Mouse (Mus musculus) MEL (cell line): ENCODE results near the gene Olfr1428.

ENCODE experiments used
- CTCF ChIP-seq, 3 experiments: IDR thresholded peaks in 2 of 3; conservative IDR thresholded peaks in 1 of 3; 2 replicates each; pipeline ENCODE4 v1.5.1; 2011 to 2012; ENCODE audit warnings: low read length in 3 of 3, low read depth in 2 of 3, mild to moderate bottlenecking in 2 of 3, improper control_type of control experiment in 1 of 3, inconsistent platforms in 1 of 3, mixed read lengths in 1 of 3, moderate library complexity in 1 of 3; ENCODE audit not compliant: control insufficient read depth in 1 of 3, insufficient read depth in 1 of 3, poor library complexity in 1 of 3, severe bottlenecking in 1 of 3
- EP300 ChIP-seq, 2 experiments: IDR thresholded peaks; 2 replicates each; pipeline ENCODE4 v1.6.1; 2011; ENCODE audit warnings: improper control_type of control experiment in 2 of 2, low read length in 2 of 2, low read depth in 1 of 2, mild to moderate bottlenecking in 1 of 2
- MAX ChIP-seq: IDR thresholded peaks from 2 replicates; pipeline ENCODE4 v1.6.1; 2011; ENCODE audit warnings: low read length, improper control_type of control experiment
- MEF2A ChIP-seq: IDR thresholded peaks from 2 replicates; pipeline ENCODE4 v1.6.1; 2014; ENCODE audit warnings: low read depth, mild to moderate bottlenecking, inconsistent platforms, low read length, improper control_type of control experiment; ENCODE audit not compliant: poor library complexity, insufficient replicate concordance, severe bottlenecking; ENCODE audit errors: extremely low read depth
- MYB ChIP-seq: IDR thresholded peaks from 2 replicates; pipeline ENCODE4 v1.6.1; 2011; ENCODE audit warnings: mild to moderate bottlenecking, low read depth, low read length, improper control_type of control experiment
- POLR2A ChIP-seq, 2 experiments: IDR thresholded peaks; 2 replicates each; pipeline ENCODE4 v1.6.1; 2011 to 2012; ENCODE audit warnings: low read length in 2 of 2, mild to moderate bottlenecking in 2 of 2, control low read depth in 1 of 2, improper control_type of control experiment in 1 of 2, low read depth in 1 of 2, moderate library complexity in 1 of 2; ENCODE audit not compliant: control insufficient read depth in 1 of 2, insufficient read depth in 1 of 2, poor library complexity in 1 of 2
- POLR2AphosphoS2 ChIP-seq: IDR thresholded peaks from 2 replicates; pipeline ENCODE4 v1.6.1; 2011; ENCODE audit warnings: low read length, improper control_type of control experiment
- POLR2AphosphoS5 ChIP-seq: IDR thresholded peaks from 2 replicates; pipeline ENCODE4 v1.6.1; 2012; ENCODE audit warnings: low read depth, borderline replicate concordance, mild to moderate bottlenecking, inconsistent platforms, low read length, moderate library complexity, mixed read lengths
- RAD21 ChIP-seq: IDR thresholded peaks from 2 replicates; pipeline ENCODE4 v1.6.1; 2011; ENCODE audit warnings: mild to moderate bottlenecking, low read depth, low read length, improper control_type of control experiment
- SMC3 ChIP-seq: IDR thresholded peaks from 2 replicates; pipeline ENCODE4 v1.6.1; 2011; ENCODE audit warnings: low read depth, low read length, improper control_type of control experiment
- TAL1 ChIP-seq: IDR thresholded peaks from 2 replicates; pipeline ENCODE4 v1.6.1; 2012; ENCODE audit warnings: mild to moderate bottlenecking, inconsistent platforms, low read length, moderate library complexity, mixed read lengths
- ZC3H11A ChIP-seq: IDR thresholded peaks from 2 replicates; pipeline ENCODE4 v1.6.1; 2012; ENCODE audit warnings: low read depth, mild to moderate bottlenecking, inconsistent platforms, low read length, improper control_type of control experiment

DNA sequence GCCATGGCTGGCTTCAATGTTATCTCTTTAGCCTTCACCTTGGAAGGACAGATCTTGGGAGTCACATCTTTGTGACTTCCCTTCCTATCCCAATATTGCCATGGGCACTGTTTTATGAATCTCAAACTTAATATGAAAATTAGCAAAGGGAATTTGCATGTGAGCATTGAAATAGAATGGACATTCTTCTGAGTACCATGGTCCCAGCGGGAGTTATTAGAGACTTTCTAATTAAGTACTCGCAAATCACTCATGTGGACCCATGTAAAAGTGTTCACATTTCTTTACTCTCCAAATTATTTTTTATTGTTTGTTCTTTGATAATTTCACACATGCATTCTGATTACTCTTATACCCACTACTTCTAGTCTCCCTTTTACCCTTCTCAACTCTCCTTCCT is 12.5 kb downstream of the Olfr1428 start, which contains the start of gene Olfr1427:
- no peak for TF ChIP-seq POLR2AphosphoS2
- TF ChIP-seq MAX: no peak
- no peak for TF ChIP-seq MYB
- no peak for TF ChIP-seq CTCF (IDR thresholded peaks at IDR 0.05 in 2 of 3, conservative IDR thresholded peaks at IDR 0.05 in 1 of 3; ENCODE audit: control insufficient read depth in 1 of 3, insufficient read depth in 1 of 3, low read depth in 2 of 3, low read length in 3 of 3, poor library complexity in 1 of 3, severe bottlenecking in 1 of 3)
- TF ChIP-seq SMC3: no peak
- no peak for TF ChIP-seq TAL1
- no peak for TF ChIP-seq EP300 (IDR thresholded peaks at IDR 0.05; ENCODE audit: low read depth in 1 of 2, low read length in 2 of 2)
- TF ChIP-seq POLR2A (IDR thresholded peaks at IDR 0.05; ENCODE audit: control insufficient read depth in 1 of 2, insufficient read depth in 1 of 2, low read depth in 1 of 2, low read length in 2 of 2, poor library complexity in 1 of 2): no peak
- no peak for TF ChIP-seq POLR2AphosphoS5
- TF ChIP-seq MEF2A: no peak
- TF ChIP-seq RAD21: no peak
- TF ChIP-seq ZC3H11A: no peak
